Mouse (Mus musculus): ENCODE data around the gene Gm21854. TPM values are rescaled to one million over a fixed set of nuclear protein-coding genes. Genes with fewer than 3 reads are reported as not detected.
"Not testable (repeated sequence)": the region's sequence is repeated elsewhere in the genome, so short reads cannot be mapped to it uniquely, and the experiment has no call there.

Gm21854 gene
- not detected in 2 replicates for polyA plus RNA-seq (2014; fragmentation: Nextera tagmentation; extraction: Ambion mirVana)

GRCm38 (mm10) chrY:5656686-5657085 is at the start of gene Gm21854:
Gene Gm21854, plus strand, starts transcription at chrY:5656986.
- not testable (repeated sequence) for H3K9me3 ChIP-seq (ENCODE audit: low read depth, low read length); ATAC-seq (ENCODE audit: insufficient read depth); H3K27me3 ChIP-seq (ENCODE audit: insufficient read depth, low read length)

More at GRCm38 (mm10) chrY:5656686-5657085, at the start of gene Gm21854:
- DNase-seq; H3K36me3 ChIP-seq (ENCODE audit: insufficient read depth); H3K4me3 ChIP-seq (ENCODE audit: low read depth, low read length); H3K9ac ChIP-seq; H3K4me1 ChIP-seq (ENCODE audit: insufficient read depth); H3K27ac ChIP-seq (ENCODE audit: low read depth); H3K4me2 ChIP-seq: not testable (repeated sequence)

Other genes starting within 250 kb of the Gm21854 start
- not detected in 2 replicates for gene Gm20914, start 69.0 kb downstream of the Gm21854 start, polyA plus RNA-seq (2014; fragmentation: Nextera tagmentation; extraction: Ambion mirVana)
- gene Gm28171, start 136.4 kb downstream of the Gm21854 start, polyA plus RNA-seq (2014; fragmentation: Nextera tagmentation; extraction: Ambion mirVana): not detected in 2 replicates

Measured in lung, embryonic 14.5 days (tissue).